Mouse (Mus musculus) forebrain, embryonic 12.5 days (tissue): ENCODE measurements at regions not wholly inside any gene's neighbourhood (a gene's known extent, or its start where the extent isn't known, plus 50 kb on each side); places are given as distances from the start of the nearest gene placed in this dataset.

ENCODE experiments used
- ATAC-seq: fragments of 200-750 bp; cut with Nextera tagmentation; 2 replicates; pipeline ENCODE4 v1.8.0; 2017; ENCODE audit warnings: moderate TSS enrichment; ENCODE audit not compliant: low FRiP score
- H3K27ac ChIP-seq: fragments of 300-500 bp; sonication (generic); 2 replicates; pipeline ENCODE4 v1.5.1; 2016; ENCODE audit warnings: mild to moderate bottlenecking
- H3K27me3 ChIP-seq: fragments of 300-500 bp; sonication (generic); 2 replicates; pipeline ENCODE4 v1.6.1; 2016; ENCODE audit warnings: mild to moderate bottlenecking
- H3K36me3 ChIP-seq: fragments of 300-500 bp; sonication (generic); replicated peaks from 2 replicates; pipeline ENCODE4 v1.6.1; 2016; ENCODE audit warnings: mild to moderate bottlenecking
- H3K4me1 ChIP-seq: fragments of 300-500 bp; sonication (generic); 2 replicates; pipeline ENCODE4 v1.6.1; 2016
- H3K4me2 ChIP-seq: fragments of 300-500 bp; sonication (generic); 2 replicates; pipeline ENCODE4 v1.6.1; 2016; ENCODE audit warnings: mild to moderate bottlenecking, moderate library complexity
- H3K4me3 ChIP-seq: fragments of 300-500 bp; sonication (generic); replicated peaks from 2 replicates; pipeline ENCODE4 v1.5.1; 2016; ENCODE audit warnings: mild to moderate bottlenecking
- H3K9ac ChIP-seq: fragments of 300-500 bp; sonication (generic); 2 replicates; pipeline ENCODE4 v1.6.1; 2016; ENCODE audit warnings: mild to moderate bottlenecking
- H3K9me3 ChIP-seq: fragments of 300-500 bp; sonication (generic); 2 replicates; pipeline ENCODE4 v1.6.1; 2016
- WGBS: fragments of 180-500 bp; shearing (Covaris S2); methylation state at CpG from one replicate; pipeline ENCODE4 v1.1.7; 2016; 5-methylcytosine and 5-hydroxymethylcytosine counted together

DNA sequence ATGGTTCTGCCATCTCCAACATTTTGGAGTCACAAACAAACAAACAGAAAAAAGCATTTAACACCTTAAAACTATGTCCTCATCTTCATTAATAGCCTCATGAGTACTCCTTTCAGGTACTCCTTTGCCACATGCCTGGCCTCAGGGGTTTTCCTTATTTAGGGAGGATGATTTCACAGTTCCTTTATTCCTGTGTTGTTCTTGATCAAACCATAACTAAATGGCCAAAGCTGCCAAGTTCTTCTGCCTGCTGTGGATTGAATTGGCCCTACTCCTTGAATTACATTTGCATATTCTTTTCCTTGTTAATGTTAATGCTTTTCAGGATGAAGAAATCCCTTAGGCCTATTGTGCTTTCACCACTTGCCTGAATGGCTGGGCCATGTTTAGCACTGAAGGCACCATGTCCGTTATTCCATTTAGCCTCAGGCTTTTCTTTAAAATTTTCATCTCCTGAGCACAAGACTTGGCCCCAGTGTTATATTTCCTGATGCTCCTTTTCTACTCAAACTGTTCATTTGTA lies 1787.4 kb downstream of the Hace1 start:
- WGBS: 5% methylated on average over 1 of the region's 1 CpGs
- no peak overlapping the region for H3K4me3 ChIP-seq
- no peak overlapping the region for H3K4me2 ChIP-seq

DNA sequence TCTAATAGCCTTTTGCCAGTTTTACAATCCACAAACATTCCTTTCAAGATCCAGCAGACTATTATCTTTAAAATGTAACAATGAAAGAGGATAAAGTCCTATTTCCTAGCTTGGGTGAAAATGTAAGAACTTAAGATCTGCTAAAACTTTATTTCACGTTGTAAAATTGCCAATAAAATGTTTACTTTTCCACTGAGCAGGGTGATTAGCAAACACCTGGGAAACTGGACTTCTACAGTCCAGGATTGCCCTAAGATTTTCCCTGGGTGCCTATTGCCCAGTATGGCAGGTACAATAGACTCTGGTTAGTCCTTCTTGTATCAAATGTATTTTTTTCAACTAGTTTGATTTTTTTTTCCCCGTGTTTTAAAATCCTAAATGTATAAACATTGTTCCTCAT lies 1789.2 kb downstream of the Hace1 start:
- no peaks in the 10 kb centered on the region for H3K27me3 ChIP-seq
- WGBS: 50% methylated on average over 2 of the region's 2 CpGs
- H3K9me3 ChIP-seq: no peaks in the 10 kb centered on the region
- H3K4me3 ChIP-seq: no peak overlapping the region
- H3K4me1 ChIP-seq: no peaks in the 10 kb centered on the region
- H3K9ac ChIP-seq: no peak overlapping the region
- H3K36me3 ChIP-seq: no peaks in the 10 kb centered on the region
- ATAC-seq: no peak
- no peak overlapping the region for H3K4me2 ChIP-seq
- H3K27ac ChIP-seq: no peak overlapping the region

More for the DNA sequence above, 1787.4 kb downstream of the Hace1 start:
- H3K9me3 ChIP-seq: no peaks in the 10 kb centered on the region
- H3K27ac ChIP-seq: no peak overlapping the region
- peak; percentile 67; the same call in 1 of the 2 replicates for ATAC-seq
- H3K9ac ChIP-seq: no peak overlapping the region
- H3K36me3 ChIP-seq: no peaks in the 10 kb centered on the region
- H3K4me1 ChIP-seq: no peaks in the 10 kb centered on the region
- H3K27me3 ChIP-seq: no peaks in the 10 kb centered on the region

DNA sequence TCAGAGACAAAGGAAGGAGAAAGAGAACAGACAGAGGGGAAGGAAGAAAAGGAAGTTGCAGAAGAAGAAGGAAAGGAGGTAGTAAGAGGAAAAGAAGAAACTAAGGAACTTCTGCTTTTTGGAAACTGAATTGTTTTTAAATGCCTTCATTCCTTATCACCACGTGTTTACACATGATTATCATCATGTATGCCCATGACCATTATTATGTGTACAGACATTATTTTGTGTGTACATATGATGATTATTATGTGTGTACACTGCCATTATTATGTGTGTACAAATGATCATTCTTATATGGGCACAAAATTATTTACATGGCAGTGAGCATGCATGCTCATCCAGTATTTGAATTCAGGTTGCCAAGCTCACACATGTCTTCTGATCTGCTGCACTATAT lies 1825.9 kb downstream of the Hace1 start:
- no peaks in the 10 kb centered on the region for H3K4me1 ChIP-seq
- ATAC-seq: no peak

DNA sequence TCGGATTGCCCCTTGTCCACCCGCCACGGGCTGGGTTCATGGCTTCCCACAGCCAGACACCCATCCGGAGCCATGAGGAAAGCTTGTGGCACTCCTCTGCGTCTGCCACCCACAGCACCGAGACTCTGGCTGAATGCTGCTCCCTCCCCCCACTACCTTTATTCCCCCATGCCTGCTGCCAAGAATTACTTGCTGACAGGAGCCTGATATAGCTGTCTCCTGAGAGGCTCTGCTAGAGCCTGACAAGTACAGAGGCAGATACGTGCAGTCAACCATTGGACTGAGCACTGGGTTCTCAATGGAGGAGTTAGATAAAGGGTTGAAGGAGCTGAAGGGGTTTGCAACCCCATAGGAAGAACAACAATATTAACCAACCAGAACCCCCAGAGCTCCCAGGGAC lies 1848.9 kb downstream of the Hace1 start:
- no peaks in the 10 kb centered on the region for H3K4me1 ChIP-seq
- 75% methylated on average over 7 of the region's 7 CpGs for WGBS
- H3K27ac ChIP-seq: no peak overlapping the region
- H3K9ac ChIP-seq: no peak overlapping the region
- no peaks in the 10 kb centered on the region for H3K36me3 ChIP-seq
- no peaks in the 10 kb centered on the region for H3K9me3 ChIP-seq
- ATAC-seq: no peak
- H3K4me2 ChIP-seq: no peak overlapping the region
- no peaks in the 10 kb centered on the region for H3K27me3 ChIP-seq
- H3K4me3 ChIP-seq: no peak overlapping the region

More for the DNA sequence above, 1825.9 kb downstream of the Hace1 start:
- Histone ChIP-seq H3K9me3 (no peaks in the 10 kb centered on the region; the same call in 1 of the 2 replicates), H3K9ac (no peak overlapping the region), H3K27ac (no peak overlapping the region), H3K4me2 (no peak overlapping the region), H3K27me3 (no peaks in the 10 kb centered on the region), H3K36me3 (no peaks in the 10 kb centered on the region), H3K4me3 (no peak overlapping the region)
- 86% methylated on average over 1 of the region's 1 CpGs for WGBS
